Mouse (Mus musculus) lung, embryonic 16.5 days (tissue): ENCODE data around the gene Pcyox1. TPM values are rescaled to one million over a fixed set of nuclear protein-coding genes. Genes with fewer than 3 reads are reported as not detected.
"Not testable (repeated sequence)": the region's sequence is repeated elsewhere in the genome, so short reads cannot be mapped to it uniquely, and the experiment has no call there.

Source experiments
- ATAC-seq: fragments of 200-750 bp; cut with Nextera tagmentation; 2 replicates; pipeline ENCODE4 v1.8.0; 2017; ENCODE audit warnings: low read depth, mild to moderate bottlenecking, moderate library complexity
- H3K27ac ChIP-seq: fragments of 300-500 bp; sonication (generic); 2 replicates; pipeline ENCODE4 v1.5.1; 2014; ENCODE audit warnings: mild to moderate bottlenecking, control low read depth, low read length
- H3K27me3 ChIP-seq: fragments of 300-500 bp; sonication (generic); 2 replicates; pipeline ENCODE4 v1.6.1; 2014; ENCODE audit warnings: low read depth, low read length, mixed read lengths; ENCODE audit not compliant: control insufficient read depth, insufficient read depth
- H3K36me3 ChIP-seq: fragments of 300-500 bp; sonication (generic); 2 replicates; pipeline ENCODE4 v1.6.1; 2014; ENCODE audit warnings: low read length; ENCODE audit not compliant: control insufficient read depth, insufficient read depth
- H3K4me1 ChIP-seq: fragments of 300-500 bp; sonication (generic); replicated peaks from 2 replicates; pipeline ENCODE4 v1.6.1; 2014; ENCODE audit warnings: low read length, mixed read lengths; ENCODE audit not compliant: control insufficient read depth, insufficient read depth
- H3K4me2 ChIP-seq: fragments of 300-500 bp; sonication (generic); 2 replicates; pipeline ENCODE4 v1.6.1; 2014; ENCODE audit warnings: low read depth, low read length, control low read depth
- H3K4me3 ChIP-seq: fragments of 300-500 bp; sonication (generic); 2 replicates; pipeline ENCODE4 v1.5.1; 2014; ENCODE audit warnings: mild to moderate bottlenecking, low read length, control low read depth
- H3K9ac ChIP-seq: fragments of 300-500 bp; sonication (generic); 2 replicates; pipeline ENCODE4 v1.6.1; 2014; ENCODE audit warnings: low read length, control low read depth
- H3K9me3 ChIP-seq: fragments of 300-500 bp; sonication (generic); 2 replicates; pipeline ENCODE4 v1.6.1; 2016; ENCODE audit warnings: low read length; ENCODE audit not compliant: control insufficient read depth
- WGBS: fragments of 180-500 bp; shearing (Covaris S2); extraction: QIAGEN DNeasy Blood & Tissue Kit; methylation state at CpG from one replicate; pipeline ENCODE4 v1.1.7; 2014; 5-methylcytosine and 5-hydroxymethylcytosine counted together
- polyA plus RNA-seq: library from polyadenylated mRNA; unstranded; fragments of >200 nt; fragmentation: Nextera tagmentation; extraction: Ambion mirVana; gene quantifications from 2 replicates; pipeline ENCODE4 v1.2.1, GENCODE M21; 2015

Gene Pcyox1
- polyA plus RNA-seq, 1 experiment from 2014 or later = 88.9 TPM

GRCm38 (mm10) chr6:86388461-86388860 is 8.5 kb downstream of the Pcyox1 start:
- H3K9me3 ChIP-seq = no peaks in the 10 kb centered on the region
- no peak overlapping the region for H3K4me3 ChIP-seq
- no peak for ATAC-seq
- H3K4me1 ChIP-seq = no peaks in the 10 kb centered on the region
- H3K4me2 ChIP-seq = no peak overlapping the region
- 64% methylated on average over 18 of the region's 18 CpGs for WGBS
- no peaks in the 10 kb centered on the region for H3K27me3 ChIP-seq
- H3K27ac ChIP-seq = no peak overlapping the region
- H3K9ac ChIP-seq = no peak overlapping the region
- peaks cover 44% of the 10 kb centered on the region for H3K36me3 ChIP-seq

GRCm38 (mm10) chr6:86387313-86387712 is 9.6 kb downstream of the Pcyox1 start:
- no peaks in the 10 kb centered on the region for H3K4me1 ChIP-seq
- no peak overlapping the region for H3K4me3 ChIP-seq
- H3K27ac ChIP-seq = no peak overlapping the region
- no peak for ATAC-seq
- H3K9ac ChIP-seq = no peak overlapping the region
- 82% methylated on average over 12 of the region's 12 CpGs for WGBS
- H3K36me3 ChIP-seq = peaks cover 43% of the 10 kb centered on the region
- H3K4me2 ChIP-seq = no peak overlapping the region
- no peaks in the 10 kb centered on the region for H3K27me3 ChIP-seq
- H3K9me3 ChIP-seq = no peaks in the 10 kb centered on the region

- WGBS = 66% methylated on average over 5 of the region's 5 CpGs
- Histone ChIP-seq H3K4me1 (no peaks in the 10 kb centered on the region), H3K36me3 (peaks cover 25% of the 10 kb centered on the region), H3K4me2 (no peak overlapping the region), H3K27ac (no peak overlapping the region), H3K27me3 (no peaks in the 10 kb centered on the region), H3K9ac (no peak overlapping the region), H3K4me3 (no peak overlapping the region), H3K9me3 (no peaks in the 10 kb centered on the region)
- no peak; the same call in 1 of the 2 replicates for ATAC-seq
These were observed 11.4 kb downstream of the Pcyox1 start for GRCm38 (mm10) chr6:86385362-86386104.

- Histone ChIP-seq H3K4me1 (no peaks in the 10 kb centered on the region), H3K36me3 (peaks cover 19% of the 10 kb centered on the region), H3K9ac (no peak overlapping the region), H3K27ac (no peak overlapping the region), H3K4me2 (no peak overlapping the region), H3K27me3 (no peaks in the 10 kb centered on the region), H3K4me3 (no peak overlapping the region), H3K9me3 (no peaks in the 10 kb centered on the region)
- 62% methylated on average over 4 of the region's 4 CpGs for WGBS
- ATAC-seq = no peak
These were observed 12.3 kb downstream of the Pcyox1 start for GRCm38 (mm10) chr6:86384692-86385091.

- H3K27ac ChIP-seq = no peak overlapping the region
- H3K9ac ChIP-seq = no peak overlapping the region
- no peak overlapping the region for H3K4me3 ChIP-seq
- no peak for ATAC-seq
- no peak overlapping the region for H3K4me2 ChIP-seq
- WGBS = 41% methylated on average over 16 of the region's 16 CpGs
- H3K4me1 ChIP-seq = no peaks in the 10 kb centered on the region
- no peaks in the 10 kb centered on the region for H3K9me3 ChIP-seq
- peaks cover 19% of the 10 kb centered on the region for H3K36me3 ChIP-seq
- H3K27me3 ChIP-seq = no peaks in the 10 kb centered on the region
These were observed 13.6 kb downstream of the Pcyox1 start for GRCm38 (mm10) chr6:86383370-86383769.

- no peak for ATAC-seq
These were observed 14.4 kb downstream of the Pcyox1 start for GRCm38 (mm10) chr6:86382551-86382950.

GRCm38 (mm10) chr6:86380112-86380511 is 16.8 kb downstream of the Pcyox1 start:
- not testable (repeated sequence) for H3K9ac ChIP-seq, H3K4me1 ChIP-seq, H3K4me3 ChIP-seq, ATAC-seq, H3K27me3 ChIP-seq, H3K27ac ChIP-seq, H3K4me2 ChIP-seq, H3K9me3 ChIP-seq
- H3K36me3 ChIP-seq = peaks cover 23% of the 10 kb centered on the region
- 72% methylated on average over 6 of the region's 8 CpGs for WGBS

More at GRCm38 (mm10) chr6:86382551-86382950, 14.4 kb downstream of the Pcyox1 start:
- no peak overlapping the region for H3K4me2 ChIP-seq
- H3K27ac ChIP-seq = no peak overlapping the region
- H3K4me3 ChIP-seq = no peak overlapping the region
- no peaks in the 10 kb centered on the region for H3K4me1 ChIP-seq
- H3K36me3 ChIP-seq = peaks cover 19% of the 10 kb centered on the region
- H3K9ac ChIP-seq = no peak overlapping the region
- no peaks in the 10 kb centered on the region for H3K27me3 ChIP-seq
- no peaks in the 10 kb centered on the region for H3K9me3 ChIP-seq

- Histone ChIP-seq H3K27me3 (no peaks in the 10 kb centered on the region), H3K4me1 (no peaks in the 10 kb centered on the region), H3K27ac (no peak overlapping the region), H3K9me3 (no peaks in the 10 kb centered on the region), H3K4me2 (no peak overlapping the region), H3K9ac (no peak overlapping the region), H3K4me3 (no peak overlapping the region), H3K36me3 (peaks cover 23% of the 10 kb centered on the region)
- ATAC-seq = no peak
- 91% methylated on average over 3 of the region's 3 CpGs for WGBS
These were observed 18.6 kb downstream of the Pcyox1 start for GRCm38 (mm10) chr6:86378341-86378740.

- Histone ChIP-seq H3K27me3 (no peaks in the 10 kb centered on the region), H3K36me3 (peaks cover 18% of the 10 kb centered on the region), H3K9me3 (no peaks in the 10 kb centered on the region), H3K4me2 (no peak overlapping the region), H3K4me1 (peaks cover 17% of the 10 kb centered on the region), H3K4me3 (no peak overlapping the region), H3K27ac (no peak overlapping the region), H3K9ac (no peak overlapping the region)
- ATAC-seq = no peak
- WGBS = 90% methylated on average over 6 of the region's 6 CpGs
These were observed 23.4 kb downstream of the Pcyox1 start for GRCm38 (mm10) chr6:86373556-86373955.
